Mouse (Mus musculus) kidney, adult 2 months (tissue): ENCODE measurements around the gene Prss30. TPM values are rescaled to one million over a fixed set of nuclear protein-coding genes. Genes with fewer than 3 reads are reported as not detected.

Source experiments
- DNase-seq: peaks from one replicate; pipeline ENCODE4 v3.0.0; 2021
- H3K27ac ChIP-seq: fragments of 200-500 bp; 2 replicates; pipeline ENCODE4 v1.5.1; 2012; ENCODE audit warnings: low read depth, low read length, control low read depth, inconsistent platforms; ENCODE audit not compliant: insufficient read depth
- H3K27me3 ChIP-seq: fragments of 200-500 bp; replicated peaks from 2 replicates; pipeline ENCODE4 v1.6.1; 2012; ENCODE audit warnings: mild to moderate bottlenecking, moderate library complexity, low read length, inconsistent platforms; ENCODE audit not compliant: control insufficient read depth, insufficient read depth
- H3K36me3 ChIP-seq: fragments of 200-500 bp; 2 replicates; pipeline ENCODE4 v1.6.1; 2012; ENCODE audit warnings: mild to moderate bottlenecking, moderate library complexity, low read length, inconsistent platforms; ENCODE audit not compliant: control insufficient read depth, insufficient read depth
- H3K4me1 ChIP-seq: fragments of 200-500 bp; 2 replicates; pipeline ENCODE4 v1.6.1; 2011; ENCODE audit warnings: low read length; ENCODE audit not compliant: control insufficient read depth, insufficient read depth
- H3K4me3 ChIP-seq: fragments of 200-500 bp; 2 replicates; pipeline ENCODE4 v1.5.1; 2011; ENCODE audit warnings: mild to moderate bottlenecking, low read depth, low read length, control low read depth; ENCODE audit not compliant: insufficient read depth
- CTCF ChIP-seq: fragments of 200-500 bp; conservative IDR thresholded peaks from 2 replicates; pipeline ENCODE4 v1.5.1; 2011; ENCODE audit warnings: low read depth, mild to moderate bottlenecking, control low read depth, low read length, moderate library complexity, mixed read lengths; ENCODE audit not compliant: insufficient read depth, insufficient read length
- POLR2A ChIP-seq: fragments of 200-500 bp; IDR thresholded peaks from one replicate; pipeline ENCODE4 v1.6.1; 2011; ENCODE audit warnings: low read depth, low read length, control low read depth
- WGBS: fragments of 180-500 bp; shearing (Covaris S2); methylation state at CpG from one replicate; pipeline ENCODE4 v1.1.7; 2018; 5-methylcytosine and 5-hydroxymethylcytosine counted together
- polyA plus RNA-seq: library from polyadenylated mRNA; depleted of rRNA; stranded (reverse); fragments of >200 nt; gene quantifications from 2 replicates; pipeline ENCODE4 v1.2.3, GENCODE M21; 2012

The Prss30 gene
- polyA plus RNA-seq, 1 experiment, result 0.95 TPM

DNA sequence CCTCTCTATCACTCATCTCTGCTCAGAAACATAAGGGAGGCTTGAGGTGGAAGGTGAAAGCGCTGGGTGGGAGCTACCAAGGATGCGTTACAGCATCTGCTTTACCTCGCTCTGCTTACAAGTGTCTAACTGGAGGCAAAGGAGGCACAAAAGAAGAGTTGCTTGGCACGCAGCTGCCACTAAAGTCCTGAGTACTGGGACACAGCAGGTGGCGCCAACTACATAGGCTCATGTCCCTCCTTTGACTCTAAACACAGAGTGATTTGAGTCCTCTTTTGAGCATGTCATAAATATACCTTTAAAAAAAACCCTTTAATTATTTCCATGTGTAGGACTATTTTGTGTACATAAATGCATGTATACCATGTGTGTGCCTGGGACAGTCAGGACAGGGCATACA, 29.3 kb upstream of the Prss30 start:
- no peak for TF ChIP-seq CTCF
- no peak for TF ChIP-seq POLR2A
- Histone ChIP-seq H3K4me3 (no peak overlapping the region), H3K4me1 (no peaks in the 10 kb centered on the region), H3K27me3 (no peaks in the 10 kb centered on the region), H3K27ac (no peak overlapping the region), H3K36me3 (no peaks in the 10 kb centered on the region)
- WGBS, result 50% methylated on average over 5 of the region's 5 CpGs
- DNase-seq, result no peak

DNA sequence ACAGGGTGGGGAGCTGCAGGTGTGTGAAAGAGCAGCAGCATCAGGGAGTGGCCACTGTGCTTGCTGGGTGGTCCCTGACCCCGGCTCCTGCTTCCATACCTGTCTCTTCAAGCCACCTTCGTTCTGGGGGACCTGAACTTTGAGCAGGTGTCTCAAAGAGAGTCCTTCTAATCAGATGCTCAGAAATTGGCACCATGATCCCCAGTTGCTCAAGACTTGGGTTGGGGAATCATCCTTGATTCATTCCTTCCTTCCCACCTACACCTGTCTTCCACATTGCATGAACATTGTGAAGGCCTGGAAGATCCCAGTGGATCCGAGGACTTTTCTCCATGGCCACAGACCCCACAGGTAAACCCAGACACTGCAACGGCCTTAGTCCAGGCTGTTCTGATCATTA, 27.7 kb upstream of the Prss30 start:
- Histone ChIP-seq H3K27me3 (no peaks in the 10 kb centered on the region), H3K27ac (no peak overlapping the region), H3K4me1 (no peaks in the 10 kb centered on the region), H3K4me3 (no peak overlapping the region), H3K36me3 (no peaks in the 10 kb centered on the region)
- WGBS, result 70% methylated on average over 4 of the region's 4 CpGs
- DNase-seq, result no peak
- TF ChIP-seq CTCF, result no peak
- no peak for TF ChIP-seq POLR2A

DNA sequence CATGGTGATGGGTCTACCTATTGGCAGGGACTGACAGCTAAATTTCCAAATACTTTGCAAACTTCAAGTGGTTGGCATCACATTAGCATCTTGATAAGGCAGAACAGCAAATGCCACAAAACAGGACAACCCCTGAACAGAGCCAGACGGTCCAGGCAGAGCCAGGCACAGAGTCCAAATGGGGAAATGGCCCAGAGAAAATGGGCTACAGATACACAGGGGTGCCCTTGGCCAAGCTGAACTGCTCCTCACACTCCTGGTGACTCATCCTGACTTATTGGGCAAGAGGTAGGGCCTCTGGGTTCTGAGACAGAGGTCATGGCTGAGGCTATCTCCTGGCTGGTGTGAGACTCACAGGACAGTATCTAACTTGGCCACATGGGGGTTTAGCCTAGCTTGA, 27.0 kb upstream of the Prss30 start:
- Histone ChIP-seq H3K4me1 (no peaks in the 10 kb centered on the region), H3K27ac (no peak overlapping the region), H3K4me3 (no peak overlapping the region), H3K36me3 (no peaks in the 10 kb centered on the region), H3K27me3 (no peaks in the 10 kb centered on the region)
- WGBS, result 70% methylated on average over 1 of the region's 1 CpGs
- TF ChIP-seq CTCF (no peak), POLR2A (no peak)
- no peak for DNase-seq

GRCm38 (mm10) chr17:24006930-24007329, 26.6 kb upstream of the Prss30 start:
- no peak for DNase-seq
- TF ChIP-seq CTCF (no peak), POLR2A (no peak)
- Histone ChIP-seq H3K4me1 (no peaks in the 10 kb centered on the region), H3K36me3 (no peaks in the 10 kb centered on the region), H3K27ac (no peak overlapping the region), H3K27me3 (no peaks in the 10 kb centered on the region), H3K4me3 (no peak overlapping the region)
- WGBS, result 51% methylated on average over 2 of the region's 2 CpGs

DNA sequence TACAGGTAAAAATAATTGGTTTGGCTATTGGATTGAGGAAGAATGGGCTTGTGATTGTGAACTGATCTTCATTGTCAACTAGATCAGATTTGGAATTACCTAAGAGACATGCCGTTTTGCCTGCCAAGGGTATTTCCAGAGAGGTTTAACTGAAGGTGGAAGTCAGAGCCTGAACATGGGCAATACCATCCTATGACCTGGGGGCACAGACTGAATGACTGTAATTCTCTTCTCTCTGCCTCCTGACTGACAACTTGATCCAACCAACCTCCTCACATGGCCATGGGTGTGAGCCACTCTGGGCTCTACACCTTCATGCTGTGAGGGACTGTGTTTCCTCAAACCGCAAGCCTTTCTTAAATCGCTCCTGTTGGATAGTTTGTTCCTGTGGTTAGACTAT, 24.7 kb upstream of the Prss30 start:
- H3K4me1 ChIP-seq, result no peaks in the 10 kb centered on the region
- DNase-seq, result no peak
- TF ChIP-seq POLR2A, result no peak
- no peak for TF ChIP-seq CTCF
- H3K4me3 ChIP-seq, result no peak overlapping the region
- H3K36me3 ChIP-seq, result no peaks in the 10 kb centered on the region
- 92% methylated on average over 3 of the region's 3 CpGs for WGBS
- no peaks in the 10 kb centered on the region for H3K27me3 ChIP-seq
- H3K27ac ChIP-seq, result no peak overlapping the region

DNA sequence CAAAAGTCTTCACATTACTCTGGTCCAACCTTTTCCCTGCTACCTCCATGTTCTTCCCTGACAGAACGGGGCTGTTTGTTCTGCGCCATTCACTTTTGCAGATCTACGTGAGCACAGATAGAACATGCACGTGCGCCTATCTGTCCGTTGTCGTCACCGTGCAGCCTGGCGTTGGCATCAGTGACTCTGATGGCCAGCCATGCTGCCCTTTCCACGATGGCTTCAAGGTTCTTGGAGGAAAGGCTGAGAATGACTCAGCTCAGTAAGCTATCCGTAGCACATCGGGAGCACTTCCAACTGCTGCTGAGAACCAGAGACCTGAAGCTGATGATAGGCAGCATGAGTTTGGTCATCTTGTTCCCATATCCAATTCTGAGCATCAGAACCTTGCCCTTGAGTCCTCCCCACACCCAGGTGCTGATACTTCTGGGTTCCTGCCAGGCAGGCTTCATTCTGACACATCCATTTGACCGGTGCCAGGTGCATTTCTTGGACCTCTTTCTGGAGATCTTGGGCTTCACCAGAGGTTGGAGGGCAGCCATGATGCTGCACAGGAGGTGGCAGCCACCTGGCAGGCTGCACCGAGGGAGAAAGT, 23.8 kb upstream of the Prss30 start:
- H3K4me3 ChIP-seq, result no peak overlapping the region
- TF ChIP-seq POLR2A, result no peak
- no peak for TF ChIP-seq CTCF
- no peak overlapping the region for H3K27ac ChIP-seq
- H3K27me3 ChIP-seq, result no peaks in the 10 kb centered on the region
- 91% methylated on average over 14 of the region's 14 CpGs for WGBS
- DNase-seq, result no peak
- no peaks in the 10 kb centered on the region for H3K4me1 ChIP-seq
- no peaks in the 10 kb centered on the region for H3K36me3 ChIP-seq

DNA sequence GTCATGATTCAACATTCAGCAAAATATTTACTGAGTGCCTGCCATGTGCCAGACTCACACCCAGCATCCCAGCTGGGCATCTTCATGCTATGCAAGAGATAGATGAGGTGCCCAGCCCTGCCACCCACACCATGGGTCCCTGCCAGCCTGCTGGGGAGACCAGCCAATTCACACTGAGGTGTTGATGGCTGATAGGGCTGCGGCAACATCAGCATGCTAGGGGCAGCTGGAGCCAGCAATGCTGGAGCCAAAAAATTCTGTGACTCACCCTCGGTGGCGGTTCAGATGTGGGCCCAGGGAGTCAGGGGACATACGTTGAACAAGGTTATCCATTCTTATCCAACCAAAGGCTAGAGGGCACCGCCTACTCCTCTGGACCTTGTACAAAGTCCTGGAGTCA, 20.0 kb upstream of the Prss30 start:
- Histone ChIP-seq H3K4me3 (no peak overlapping the region), H3K27me3 (no peaks in the 10 kb centered on the region), H3K27ac (no peak overlapping the region), H3K36me3 (no peaks in the 10 kb centered on the region), H3K4me1 (no peaks in the 10 kb centered on the region)
- TF ChIP-seq POLR2A, result no peak
- TF ChIP-seq CTCF, result no peak
- no peak for DNase-seq
- WGBS, result 35% methylated on average over 5 of the region's 5 CpGs

GRCm38 (mm10) chr17:23998383-23998782, 18.0 kb upstream of the Prss30 start:
- DNase-seq, result no peak
- Histone ChIP-seq H3K27me3 (no peaks in the 10 kb centered on the region), H3K4me3 (no peak overlapping the region), H3K27ac (no peak overlapping the region), H3K4me1 (no peaks in the 10 kb centered on the region), H3K36me3 (no peaks in the 10 kb centered on the region)
- TF ChIP-seq CTCF (no peak), POLR2A (no peak)
- 52% methylated on average over 6 of the region's 6 CpGs for WGBS
